16 mouse cellular contexts compared by ENCODE assay signal in genomic region chr2:42526881-42527280, GRCm38 (mm10).
"Had no signal": no experiment of that assay in that cellular context is flagged by ENCODE, and none has a peak within 500 bp of the region (broad histone marks: within the 10 kb centered on the region; RNA-seq: fewer than 3 reads in every experiment).

No protein-coding gene starts in this region.

- H3K4me3 ChIP-seq: lung, embryonic 15.5 days; megakaryocyte, embryonic 14.5 days; midbrain, embryonic 13.5 days; midbrain, embryonic 15.5 days; neural tube, embryonic 12.5 days; stomach, embryonic 15.5 days had no signal

- H3K27ac ChIP-seq: lung, embryonic 15.5 days; macrophage; midbrain, embryonic 13.5 days; midbrain, embryonic 15.5 days; neural tube, embryonic 12.5 days; stomach, embryonic 15.5 days; stomach, postnatal 0 days had no signal

- DNase-seq: lung, adult 2 months; lung, postnatal 14 days; lung, postnatal 36 days; right cerebral cortex, postnatal 14 days; thymus, adult 18-20 months; thymus, postnatal 14 days; thymus, postnatal 36 days had no signal

- ATAC-seq: lung, postnatal 0 days; midbrain, embryonic 13.5 days; midbrain, embryonic 15.5 days had no signal
